Mouse (Mus musculus) inflammation-experienced regulatory T-cells, adult 16 weeks (primary cell): Measurements from ENCODE around the gene Rims4. TPM values are rescaled to one million over a fixed set of nuclear protein-coding genes. Genes with fewer than 3 reads are reported as not detected.

ENCODE experiments used
- polyA plus RNA-seq: library from polyadenylated mRNA; unstranded; fragments of 100-300 nt; shearing (Covaris generic); gene quantifications from one replicate; pipeline ENCODE4 v1.2.1, GENCODE M21; 2017

Gene Rims4
- polyA plus RNA-seq: not detected

DNA sequence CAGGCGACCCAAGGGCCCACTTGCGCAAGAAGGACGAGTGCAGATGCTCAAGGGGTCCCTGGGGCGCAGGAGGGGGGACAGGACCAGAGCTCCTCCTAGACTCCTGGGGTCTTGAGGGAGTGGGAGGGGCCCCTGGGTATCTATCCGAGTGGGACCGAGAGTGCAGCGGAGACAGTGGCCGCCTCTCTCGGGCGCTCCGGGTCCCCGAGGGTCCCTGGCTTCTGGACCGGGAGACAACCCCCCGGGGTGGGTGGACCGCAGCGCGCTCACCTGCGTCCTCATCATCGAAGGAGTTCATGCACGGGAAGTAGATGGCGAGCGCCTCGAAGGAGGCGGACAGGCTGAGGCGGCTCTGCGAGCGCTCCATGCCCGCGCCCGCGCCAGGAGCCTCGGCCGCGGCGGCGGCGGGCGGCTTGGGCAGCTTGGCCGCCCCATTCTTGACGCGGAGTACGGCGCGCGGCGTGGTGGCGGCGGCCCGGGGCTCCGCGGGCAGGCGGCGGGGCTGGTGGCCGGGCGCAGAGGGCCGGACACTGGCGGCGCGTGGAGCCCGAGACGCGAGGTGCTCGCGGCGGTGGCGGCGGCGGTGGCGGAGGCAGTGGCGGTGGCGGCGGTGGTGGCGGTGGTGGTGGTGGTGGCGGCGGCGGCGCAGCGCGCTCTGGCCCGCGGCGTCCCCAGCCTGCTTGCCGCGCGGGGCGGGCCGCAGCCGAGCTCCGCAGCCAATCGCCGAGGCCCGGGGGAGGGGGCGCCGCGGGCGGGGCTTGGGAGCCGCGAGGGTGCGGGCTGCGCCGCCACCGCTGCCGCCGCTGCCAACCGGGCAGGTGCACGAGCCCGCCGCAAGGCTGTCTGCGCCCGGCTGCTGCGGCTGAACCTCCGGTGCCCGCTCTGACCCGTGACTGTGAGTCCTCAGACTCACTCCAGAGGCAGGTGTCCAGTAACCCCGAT is at the start of gene Rims4:
Gene Rims4, minus strand, starts transcription at position 367 of the 942 bp plus-strand sequence.

DNA sequence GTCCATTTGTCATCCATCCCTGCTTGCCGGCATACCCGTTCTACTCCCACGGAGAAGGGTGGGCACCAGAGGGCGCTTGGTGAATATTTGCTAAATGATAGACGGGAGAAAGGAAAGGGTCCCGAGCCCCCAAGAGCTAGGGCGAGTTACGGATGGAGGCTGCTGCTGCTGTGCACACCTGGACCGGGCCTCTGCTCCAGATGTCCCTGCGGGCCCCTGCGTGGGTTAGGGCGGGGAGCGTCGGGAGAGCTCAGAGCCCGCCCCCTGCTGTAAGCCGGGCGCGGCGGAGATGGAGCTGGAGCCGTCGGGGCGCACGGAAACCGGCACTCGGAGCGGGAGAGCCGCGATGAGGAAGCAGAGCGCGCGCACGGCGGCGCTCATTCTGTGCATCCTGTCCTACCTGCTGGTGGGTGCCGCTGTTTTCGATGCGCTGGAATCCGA is 65.0 kb downstream of the Rims4 start, which contains the start of gene Kcnk15:
Gene Kcnk15, plus strand, starts transcription at position 191 of the 441 bp plus-strand sequence.

DNA sequence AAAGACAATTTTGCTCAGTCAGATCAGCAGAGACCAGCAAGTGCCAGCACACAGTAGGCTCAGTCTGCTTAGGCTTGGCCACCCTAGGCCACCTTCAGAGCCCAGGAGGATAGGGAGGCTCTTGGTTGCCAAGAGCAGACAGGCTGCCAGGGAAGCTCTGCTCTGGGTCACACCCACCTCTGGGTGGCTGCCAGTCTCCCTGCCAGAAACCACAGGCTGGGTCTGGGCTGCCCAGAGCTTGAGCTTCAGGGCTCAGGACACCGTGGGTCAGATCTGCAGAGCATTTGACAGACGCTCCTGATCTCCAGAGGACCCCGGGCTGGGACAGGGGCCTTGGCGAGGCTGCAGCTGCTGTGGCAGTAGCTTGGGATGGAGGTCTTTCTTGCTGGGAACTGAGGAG is 97.9 kb downstream of the Rims4 start, which contains the start of gene Ccn5:
Gene Ccn5, plus strand, starts transcription at position 255 of the 400 bp plus-strand sequence.

Other genes starting within 250 kb of the Rims4 start
- 14.0 TPM for gene Ada, start 168.4 kb downstream of the Rims4 start, polyA plus RNA-seq
- gene Ccn5, start 97.8 kb downstream of the Rims4 start, polyA plus RNA-seq: not detected
- gene Kcnk15, start 65.0 kb downstream of the Rims4 start, polyA plus RNA-seq: not detected
- gene Ywhab, start 76.3 kb upstream of the Rims4 start, polyA plus RNA-seq: 92.4 TPM
- gene Pabpc1l, start 106.8 kb upstream of the Rims4 start, polyA plus RNA-seq: 1.9 TPM
- 300 TPM for gene Stk4, start 151.6 kb upstream of the Rims4 start, polyA plus RNA-seq
- 143 TPM for gene Tomm34, start 152.5 kb upstream of the Rims4 start, polyA plus RNA-seq